25 mouse cellular contexts compared by ENCODE assay signal in genomic region chr14:120195218-120195617, GRCm38 (mm10).
DNase-seq lines count a peak whose midpoint lies in the region; ATAC-seq and TF ChIP-seq lines count a peak whose summit lies in the region.
"Had no signal": no experiment of that assay in that cellular context is flagged by ENCODE, and none has a peak within 500 bp of the region (broad histone marks: within the 10 kb centered on the region; RNA-seq: fewer than 3 reads in every experiment).

No protein-coding gene starts in this region.

- no peaks in the 10 kb centered on the region for H3K9me3 ChIP-seq in intestine, embryonic 15.5 days
- no peaks in the 10 kb centered on the region for H3K9me3 ChIP-seq in intestine, postnatal 0 days (ENCODE audit: control insufficient read depth)
- H3K9me3 ChIP-seq in embryonic facial prominence, embryonic 11.5 days (replicated peaks; ENCODE audit: control insufficient read depth, low read length) = no peaks in the 10 kb centered on the region
- H3K9me3 ChIP-seq in intestine, embryonic 16.5 days (ENCODE audit: control insufficient read depth, low read length) = no peaks in the 10 kb centered on the region
- no peaks in the 10 kb centered on the region for H3K9me3 ChIP-seq in hindbrain, embryonic 12.5 days (replicated peaks)
- H3K9me3 ChIP-seq: embryonic facial prominence, embryonic 13.5 days; hindbrain, embryonic 13.5 days had no signal

- no peak overlapping the region for H3K27ac ChIP-seq in intestine, embryonic 15.5 days
- no peak overlapping the region for H3K27ac ChIP-seq in intestine, postnatal 0 days (ENCODE audit: low read depth, low read length)
- H3K27ac ChIP-seq in embryonic facial prominence, embryonic 11.5 days (replicated peaks; ENCODE audit: low read depth, low read length) = no peak overlapping the region
- no peak overlapping the region for H3K27ac ChIP-seq in intestine, embryonic 16.5 days (ENCODE audit: low read length)
- no peak overlapping the region for H3K27ac ChIP-seq in hindbrain, embryonic 12.5 days
- H3K27ac ChIP-seq: embryonic facial prominence, embryonic 13.5 days; heart, adult 2 months; hindbrain, embryonic 13.5 days had no signal

- H3K36me3 ChIP-seq in intestine, embryonic 15.5 days = no peaks in the 10 kb centered on the region
- no peaks in the 10 kb centered on the region for H3K36me3 ChIP-seq in intestine, postnatal 0 days (ENCODE audit: control insufficient read depth, insufficient read depth)
- H3K36me3 ChIP-seq in embryonic facial prominence, embryonic 11.5 days (replicated peaks; ENCODE audit: control insufficient read depth, insufficient read depth, low read depth, low read length) = no peaks in the 10 kb centered on the region
- H3K36me3 ChIP-seq in intestine, embryonic 16.5 days (ENCODE audit: control insufficient read depth, insufficient read depth, low read length) = no peaks in the 10 kb centered on the region
- H3K36me3 ChIP-seq in hindbrain, embryonic 12.5 days = no peaks in the 10 kb centered on the region
- H3K36me3 ChIP-seq: embryonic facial prominence, embryonic 13.5 days; G1E; hindbrain, embryonic 13.5 days had no signal

- WGBS in intestine, embryonic 15.5 days = 7% methylated on average over 1 of the region's 1 CpGs
- 14% methylated on average over 1 of the region's 1 CpGs for WGBS in intestine, postnatal 0 days
- WGBS in embryonic facial prominence, embryonic 11.5 days = 43% methylated on average over 1 of the region's 1 CpGs
- WGBS in intestine, embryonic 16.5 days = 15% methylated on average over 1 of the region's 1 CpGs
- 61% methylated on average over 1 of the region's 1 CpGs for WGBS in hindbrain, embryonic 12.5 days

- peak; percentile 9 for DNase-seq in MN1 (ENCODE audit: low spot score)
- peak; percentile 25 for DNase-seq in embryonic facial prominence, embryonic 11.5 days (ENCODE audit: low spot score)
- no peak for DNase-seq in urinary bladder, postnatal 25 days (ENCODE audit: low spot score)
- no peak for DNase-seq in cerebellum, postnatal 10 days
- DNase-seq: adrenal gland, adult 8-10 months; adrenal gland, postnatal 25 days; B cell, adult 2 months; cerebellum, adult 11-12 months; cerebellum, adult 8-10 months; cerebellum, postnatal 14 days; forebrain, postnatal 0 days; gastrocnemius, postnatal 25 days; heart, adult 2 months; kidney, adult 11 months had no signal

- H3K9ac ChIP-seq in intestine, embryonic 15.5 days = no peak overlapping the region
- no peak overlapping the region for H3K9ac ChIP-seq in intestine, postnatal 0 days (ENCODE audit: low read depth, low read length)
- H3K9ac ChIP-seq in embryonic facial prominence, embryonic 11.5 days (replicated peaks; ENCODE audit: low read length) = no peak overlapping the region
- no peak overlapping the region for H3K9ac ChIP-seq in intestine, embryonic 16.5 days (ENCODE audit: low read depth, low read length)
- H3K9ac ChIP-seq in hindbrain, embryonic 12.5 days = no peak overlapping the region
- H3K9ac ChIP-seq: embryonic facial prominence, embryonic 13.5 days; forebrain, postnatal 0 days; hindbrain, embryonic 13.5 days had no signal

- peak; percentile 70; the same call in 1 of the 2 replicates for ATAC-seq in intestine, embryonic 15.5 days
- ATAC-seq in intestine, postnatal 0 days = no peak
- ATAC-seq in embryonic facial prominence, embryonic 11.5 days (replicated peaks; ENCODE audit: insufficient number of reproducible peaks, low FRiP score, low TSS enrichment, low read depth) = no peak
- peak; percentile 71; the same call in 1 of the 2 replicates for ATAC-seq in intestine, embryonic 16.5 days
- ATAC-seq in hindbrain, embryonic 12.5 days (ENCODE audit: low FRiP score) = no peak
- ATAC-seq: forebrain, embryonic 14.5 days; forebrain, postnatal 0 days; hindbrain, embryonic 16.5 days had no signal

- no peak for TF ChIP-seq CTCF in intestine, postnatal 0 days (IDR thresholded peaks at IDR 0.05; ENCODE audit: low read depth)

- no peak overlapping the region for H3K4me3 ChIP-seq in intestine, embryonic 15.5 days (replicated peaks)
- no peak overlapping the region for H3K4me3 ChIP-seq in intestine, postnatal 0 days (ENCODE audit: low read depth, low read length)
- H3K4me3 ChIP-seq in embryonic facial prominence, embryonic 11.5 days (ENCODE audit: low read depth, low read length) = no peak overlapping the region
- no peak overlapping the region for H3K4me3 ChIP-seq in intestine, embryonic 16.5 days (ENCODE audit: low read length)
- no peak overlapping the region for H3K4me3 ChIP-seq in hindbrain, embryonic 12.5 days
- H3K4me3 ChIP-seq: embryonic facial prominence, embryonic 13.5 days; heart, adult 2 months; hindbrain, embryonic 13.5 days had no signal

- no peaks in the 10 kb centered on the region for H3K27me3 ChIP-seq in intestine, embryonic 15.5 days (replicated peaks)
- no peaks in the 10 kb centered on the region for H3K27me3 ChIP-seq in intestine, postnatal 0 days (replicated peaks; ENCODE audit: control insufficient read depth, insufficient read depth, low read length)
- H3K27me3 ChIP-seq in embryonic facial prominence, embryonic 11.5 days (ENCODE audit: control insufficient read depth, insufficient read depth, low read length) = no peaks in the 10 kb centered on the region
- no peaks in the 10 kb centered on the region for H3K27me3 ChIP-seq in intestine, embryonic 16.5 days (replicated peaks; ENCODE audit: control insufficient read depth, insufficient read depth, low read length)
- H3K27me3 ChIP-seq in hindbrain, embryonic 12.5 days = no peaks in the 10 kb centered on the region
- H3K27me3 ChIP-seq: CH12.LX; embryonic facial prominence, embryonic 13.5 days; hindbrain, embryonic 13.5 days had no signal

- no peak overlapping the region for H3K4me2 ChIP-seq in intestine, embryonic 15.5 days (replicated peaks)
- H3K4me2 ChIP-seq in intestine, postnatal 0 days (replicated peaks; ENCODE audit: low read depth) = no peak overlapping the region
- H3K4me2 ChIP-seq in embryonic facial prominence, embryonic 11.5 days (ENCODE audit: low read depth, low read length) = no peak overlapping the region
- no peak overlapping the region for H3K4me2 ChIP-seq in intestine, embryonic 16.5 days (ENCODE audit: low read depth, low read length)
- no peak overlapping the region for H3K4me2 ChIP-seq in hindbrain, embryonic 12.5 days (replicated peaks)
- H3K4me2 ChIP-seq: embryonic facial prominence, embryonic 13.5 days; heart, embryonic 11.5 days; hindbrain, embryonic 13.5 days had no signal

- no peaks in the 10 kb centered on the region for H3K4me1 ChIP-seq in intestine, embryonic 15.5 days (replicated peaks)
- H3K4me1 ChIP-seq in intestine, postnatal 0 days (replicated peaks; ENCODE audit: control insufficient read depth, insufficient read depth, low read length) = no peaks in the 10 kb centered on the region
- H3K4me1 ChIP-seq in embryonic facial prominence, embryonic 11.5 days (ENCODE audit: control insufficient read depth, insufficient read depth, low read length) = no peaks in the 10 kb centered on the region
- no peaks in the 10 kb centered on the region for H3K4me1 ChIP-seq in intestine, embryonic 16.5 days (ENCODE audit: control insufficient read depth, insufficient read depth, low read length)
- no peaks in the 10 kb centered on the region for H3K4me1 ChIP-seq in hindbrain, embryonic 12.5 days
- H3K4me1 ChIP-seq: embryonic facial prominence, embryonic 13.5 days; hindbrain, embryonic 13.5 days had no signal

Comparison
In these comparisons a context has a peak if more than half of its experiments do, and no peak if none do; other contexts are left out.
1. ATAC-seq: peak in intestine, embryonic 15.5 days (single experiment) and intestine, embryonic 16.5 days (single experiment); none in intestine, postnatal 0 days (single experiment), embryonic facial prominence, embryonic 11.5 days (single experiment) and hindbrain, embryonic 12.5 days (single experiment).
2. DNase-seq: peak in MN1 (single experiment) and embryonic facial prominence, embryonic 11.5 days (single experiment); none in urinary bladder, postnatal 25 days (single experiment) and cerebellum, postnatal 10 days (0 of 2).